ENCODE assay signal across 8 mouse cellular contexts in genomic region chr13:23299999-23300341, GRCm38 (mm10). TPM values are rescaled to one million over a fixed set of nuclear protein-coding genes. Genes with fewer than 3 reads are reported as not detected.
DNase-seq lines count a peak whose midpoint lies in the region; TF ChIP-seq lines count a peak whose summit lies in the region.

No protein-coding gene starts in this region.

- no peaks in the 10 kb centered on the region for H3K36me3 ChIP-seq in midbrain, embryonic 10.5 days

- DNase-seq in cerebellum, adult 2 months, result peak; percentile 15 to 36
- DNase-seq in cerebellum, adult 11 months, result no peak
- peak; percentile 83 for DNase-seq in 3T3-L1 (ENCODE audit: low read depth, low spot score)
- peak; percentile 84 for DNase-seq in brain, embryonic 14.5 days (ENCODE audit: low read depth)
- peak; percentile 74 to 85 for DNase-seq in frontal cortex, postnatal 25 days (ENCODE audit: low spot score in 2 of 2)
- DNase-seq in left cerebral cortex, postnatal 10 days (ENCODE audit: extremely low spot score in 1 of 2, low spot score in 2 of 2), result peak; percentile 43 to 81
- DNase-seq in midbrain, embryonic 10.5 days (ENCODE audit: low spot score), result peak; percentile 85
- DNase-seq in telencephalon, adult 2 months (ENCODE audit: low read depth, low spot score), result peak; percentile 48

- TF ChIP-seq CTCF in cerebellum, adult 2 months (IDR thresholded peaks at IDR 0.05; ENCODE audit: borderline replicate concordance, insufficient read depth, low read depth, low read length), result no peak
- no peak for TF ChIP-seq CTCF in brain, embryonic 14.5 days (IDR thresholded peaks at IDR 0.05; ENCODE audit: borderline replicate concordance, extremely low read depth, insufficient read depth, insufficient read length)

- no peaks in the 10 kb centered on the region for H3K4me1 ChIP-seq in cerebellum, adult 2 months (ENCODE audit: control insufficient read depth, insufficient read depth, low read length)
- peaks cover 26% of the 10 kb centered on the region for H3K4me1 ChIP-seq in midbrain, embryonic 10.5 days

- H3K27ac ChIP-seq in cerebellum, adult 2 months (ENCODE audit: insufficient read depth, low read length), result no peak overlapping the region
- H3K27ac ChIP-seq in midbrain, embryonic 10.5 days (replicated peaks), result peak overlapping the region; percentile 38

- no peaks in the 10 kb centered on the region for H3K9me3 ChIP-seq in midbrain, embryonic 10.5 days (replicated peaks)

- no peak for TF ChIP-seq POLR2A in cerebellum, adult 2 months (IDR thresholded peaks at IDR 0.05; ENCODE audit: borderline replicate concordance, insufficient read depth, low read length)
- no peak for TF ChIP-seq POLR2A in brain, embryonic 14.5 days (IDR thresholded peaks at IDR 0.05; ENCODE audit: borderline replicate concordance, extremely low read depth, insufficient read depth, insufficient read length, poor library complexity, severe bottlenecking)

- no peak overlapping the region for H3K4me3 ChIP-seq in cerebellum, adult 2 months (replicated peaks; ENCODE audit: insufficient read depth, low read depth, low read length)
- peak overlapping the region; percentile 61 for H3K4me3 ChIP-seq in midbrain, embryonic 10.5 days

- intact Hi-C loops in left cerebral cortex, postnatal 10 days (cut with DNase I), result loop anchor here (5.0 kb wide), 2 partner anchors 102 to 217 kb away; no protein-coding TSS in a partner anchor

- WGBS in cerebellum, adult 2 months, result 6% methylated on average over 13 of the region's 13 CpGs
- whole genome bisulfite sequencing in midbrain, embryonic 10.5 days, result under 1% methylated on average over 13 of the region's 13 CpGs

- H3K27me3 ChIP-seq in cerebellum, adult 2 months (ENCODE audit: control insufficient read depth, insufficient read depth, low read length), result no peaks in the 10 kb centered on the region; the same call in 1 of the 2 replicates
- H3K27me3 ChIP-seq in midbrain, embryonic 10.5 days (ENCODE audit: low read depth, poor library complexity, severe bottlenecking), result peaks cover 12% of the 10 kb centered on the region

RNA-seq across cellular contexts. Expression of gene Vmn1r223, which starts 53.0 kb away (rescaled TPM):
- not detected in 2 replicates for polyA plus RNA-seq in cerebellum, adult 2 months (2012; rRNA removed)
- not detected in 2 replicates for polyA plus RNA-seq in brain, embryonic 14.5 days (2012; rRNA removed)
- total RNA-seq in left cerebral cortex, postnatal 10 days (2021), result not detected
- not detected in 2 replicates for polyA plus RNA-seq in midbrain, embryonic 10.5 days (2016; fragmentation: Nextera tagmentation; extraction: Ambion mirVana)
